Mouse (Mus musculus) frontal cortex, postnatal 10 days (tissue): ENCODE measurements around the gene Nabp2.

Experiments used
- DNase-seq, 2 experiments: peaks; one replicate each; pipeline ENCODE4 v3.0.0; 2022; ENCODE audit warnings: low spot score in 2 of 2, mixed read lengths in 1 of 2

Gene Nabp2

GRCm38 (mm10) chr10:128411211-128412054, at the start of gene Nabp2, which contains the start of gene Rnf41:
Gene Nabp2, minus strand, starts transcription at chr10:128411492.
Gene Rnf41, plus strand, starts transcription at chr10:128411657.
- peak; percentile 93 to 95 for DNase-seq

GRCm38 (mm10) chr10:128460270-128460630, 49.0 kb upstream of the Nabp2 start:
- no peak for DNase-seq

DNA sequence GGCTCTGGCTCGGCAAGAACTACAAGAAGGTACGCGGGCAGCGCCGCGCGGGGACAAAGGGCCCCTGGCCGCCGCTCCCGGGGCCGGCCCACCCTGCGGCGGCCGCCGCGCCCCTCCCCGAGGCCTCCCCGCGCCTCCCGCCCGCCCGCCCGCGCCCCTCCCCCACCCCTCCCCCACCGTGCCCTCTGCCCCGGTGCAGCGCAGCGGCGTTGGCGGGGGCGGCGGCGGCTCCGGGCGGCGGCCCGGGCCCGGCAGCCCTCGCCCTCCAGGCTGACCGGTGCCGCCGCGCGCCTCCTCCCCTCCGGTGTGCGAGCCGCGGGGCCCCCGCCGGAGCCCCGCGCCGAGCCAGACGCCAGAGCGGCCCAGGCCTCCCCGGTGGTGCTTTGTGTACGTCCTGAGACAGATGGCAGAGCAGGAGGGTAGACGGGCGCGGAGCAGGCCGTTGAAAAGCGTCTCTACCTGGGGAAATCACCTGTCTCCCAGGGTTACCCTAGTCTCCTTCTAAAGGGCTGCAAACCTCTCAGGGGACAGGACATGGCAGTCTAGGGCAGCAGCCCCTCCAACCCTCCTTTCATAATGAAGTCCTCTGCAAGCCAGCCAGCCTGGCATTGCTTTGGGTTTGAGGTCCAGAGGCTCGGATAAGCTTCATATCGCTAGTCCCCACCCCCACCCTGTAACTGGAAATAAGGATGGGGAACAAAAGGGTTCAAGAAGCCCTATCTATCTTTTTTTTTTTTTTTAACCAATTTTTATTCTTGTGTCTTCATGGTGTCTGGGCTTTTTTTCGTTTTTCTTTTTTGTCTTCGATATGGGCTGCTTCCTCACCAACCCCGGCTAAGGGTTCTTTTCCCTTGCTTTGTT, 48.3 kb upstream of the Nabp2 start:
- DNase-seq: peak in 1 of 2 experiments; percentile 36

GRCm38 (mm10) chr10:128458719-128459408, 47.6 kb upstream of the Nabp2 start, which contains the start of gene Smarcc2:
Gene Smarcc2, plus strand, starts transcription at chr10:128459248.
- peak; percentile 74 to 85 for DNase-seq

DNA sequence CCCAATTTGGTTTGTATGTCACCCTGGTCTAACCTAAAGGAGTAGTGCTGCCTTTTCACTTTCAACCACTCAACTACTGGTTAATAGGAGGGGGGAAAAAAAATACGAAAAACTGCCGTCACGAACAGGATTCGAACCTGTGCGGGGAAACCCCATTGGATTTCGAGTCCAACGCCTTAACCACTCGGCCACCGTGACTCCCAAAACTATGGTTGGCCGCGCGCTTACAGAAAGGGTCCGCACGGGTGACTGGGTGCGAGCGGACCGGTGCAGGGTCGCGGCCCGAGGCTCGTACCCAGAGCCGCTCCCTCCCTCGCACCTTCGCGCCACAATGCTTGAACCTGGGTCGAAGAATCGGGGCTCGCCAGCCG, 47.0 kb upstream of the Nabp2 start:
- DNase-seq: peak in 1 of 2 experiments; percentile 89

DNA sequence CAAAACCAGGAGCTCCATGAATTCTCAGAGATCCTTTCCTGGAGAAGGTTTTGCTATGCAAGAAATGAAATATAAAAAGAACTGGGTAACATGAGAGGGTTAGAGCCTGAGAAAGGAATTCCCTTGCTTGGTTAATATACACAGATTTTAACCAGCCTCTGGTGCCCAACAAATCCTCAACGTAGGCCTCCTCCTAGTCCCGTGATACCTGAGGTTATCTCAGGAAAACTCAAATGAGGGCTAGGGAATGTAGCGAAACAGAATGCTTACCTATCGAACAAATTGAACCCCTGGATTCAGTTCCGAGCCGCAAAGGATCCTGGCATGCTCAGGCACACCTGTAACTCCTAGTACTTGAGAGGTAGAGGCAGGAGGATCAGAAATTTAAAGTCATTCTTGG, 46.4 kb upstream of the Nabp2 start:
- DNase-seq: no peak

- DNase-seq: peak; percentile 46 to 48
Observed at GRCm38 (mm10) chr10:128455280-128455679, 44.0 kb upstream of the Nabp2 start.

- no peak for DNase-seq
Observed at GRCm38 (mm10) chr10:128454471-128454870, 43.2 kb upstream of the Nabp2 start.

GRCm38 (mm10) chr10:128451014-128451413, 39.7 kb upstream of the Nabp2 start:
- no peak for DNase-seq

DNA sequence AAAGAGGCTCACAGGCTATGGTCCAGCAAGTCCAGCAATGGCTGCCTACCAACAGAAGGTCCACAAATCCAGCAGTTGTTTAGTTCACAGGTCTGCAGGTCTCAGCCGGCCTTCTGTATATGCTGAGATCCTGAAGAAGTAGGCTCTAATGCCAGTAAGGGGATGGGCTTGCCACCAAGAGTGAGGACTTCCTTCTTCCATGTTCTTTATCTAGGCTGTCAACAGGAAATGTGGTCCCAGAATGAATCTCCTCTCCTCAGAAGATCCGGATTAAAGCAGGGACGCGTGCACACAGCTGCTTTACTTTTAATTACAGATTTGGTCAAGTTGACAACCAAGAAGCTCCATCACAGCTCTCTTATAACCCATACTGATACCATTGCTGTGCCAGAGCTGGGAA, 34.1 kb upstream of the Nabp2 start:
- no peak for DNase-seq

GRCm38 (mm10) chr10:128444354-128444753, 33.1 kb upstream of the Nabp2 start:
- no peak for DNase-seq

DNA sequence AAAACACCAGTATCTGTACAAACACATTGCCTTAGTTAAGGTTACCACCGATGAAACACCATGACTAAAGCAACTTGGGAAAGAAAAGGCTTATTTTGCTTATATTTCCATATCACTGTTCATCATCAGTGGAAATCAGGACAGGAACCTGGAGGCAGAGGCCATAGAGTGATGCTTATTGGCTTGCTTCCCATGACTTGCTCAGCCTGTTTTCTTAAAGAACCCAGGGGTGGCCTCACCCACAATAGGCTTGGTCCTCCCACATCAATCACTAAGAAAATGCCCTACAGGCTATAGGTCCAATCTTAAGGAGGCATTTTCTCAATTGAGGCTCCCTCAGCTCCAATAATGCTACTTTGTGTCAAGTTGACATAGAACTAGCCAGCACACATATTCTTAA, 31.4 kb upstream of the Nabp2 start:
- no peak for DNase-seq

GRCm38 (mm10) chr10:128441324-128442119, 30.2 kb upstream of the Nabp2 start:
- DNase-seq: no peak

- no peak for DNase-seq
Observed at GRCm38 (mm10) chr10:128440407-128440806, 29.1 kb upstream of the Nabp2 start.

- no peak for DNase-seq
Observed at GRCm38 (mm10) chr10:128438675-128439279, 27.5 kb upstream of the Nabp2 start.

- no peak for DNase-seq
Observed at GRCm38 (mm10) chr10:128436376-128436775, 25.1 kb upstream of the Nabp2 start.

- DNase-seq: no peak
Observed at GRCm38 (mm10) chr10:128435873-128436272, 24.6 kb upstream of the Nabp2 start.

- peak in 1 of 2 experiments; percentile 33 for DNase-seq
Observed at GRCm38 (mm10) chr10:128435186-128435823, 24.0 kb upstream of the Nabp2 start.

GRCm38 (mm10) chr10:128434681-128435080, 23.4 kb upstream of the Nabp2 start:
- no peak for DNase-seq

- no peak for DNase-seq
Observed at GRCm38 (mm10) chr10:128433417-128433816, 22.1 kb upstream of the Nabp2 start.
